Mouse (Mus musculus) stomach, postnatal 0 days (tissue): Measurements from ENCODE around the gene Rptor. TPM values are rescaled to one million over a fixed set of nuclear protein-coding genes. Genes with fewer than 3 reads are reported as not detected.

Experiments
- ATAC-seq: fragments of 200-750 bp; cut with Nextera tagmentation; 2 replicates; pipeline ENCODE4 v1.8.0; 2017; ENCODE audit not compliant: low FRiP score, low TSS enrichment
- DNase-seq: peaks from one replicate; pipeline ENCODE4 v3.0.0-alpha.2; 2016; ENCODE audit warnings: low spot score
- H3K27ac ChIP-seq: fragments of 300-500 bp; sonication (generic); replicated peaks from 2 replicates; pipeline ENCODE4 v1.5.1; 2014; ENCODE audit warnings: mild to moderate bottlenecking, control low read depth
- H3K27me3 ChIP-seq: fragments of 300-500 bp; sonication (generic); 2 replicates; pipeline ENCODE4 v1.6.1; 2014; ENCODE audit warnings: low read length; ENCODE audit not compliant: control insufficient read depth, insufficient read depth
- H3K36me3 ChIP-seq: fragments of 300-500 bp; sonication (generic); 2 replicates; pipeline ENCODE4 v1.6.1; 2014; ENCODE audit warnings: low read length, mixed read lengths; ENCODE audit not compliant: control insufficient read depth, insufficient read depth
- H3K4me1 ChIP-seq: fragments of 300-500 bp; sonication (generic); replicated peaks from 2 replicates; pipeline ENCODE4 v1.6.1; 2014; ENCODE audit warnings: antibody characterized with exemption; ENCODE audit not compliant: control insufficient read depth, insufficient read depth
- H3K4me2 ChIP-seq: fragments of 300-500 bp; sonication (generic); replicated peaks from 2 replicates; pipeline ENCODE4 v1.6.1; 2014; ENCODE audit warnings: low read depth, mild to moderate bottlenecking, control low read depth, moderate library complexity
- H3K4me3 ChIP-seq: fragments of 300-500 bp; sonication (generic); 2 replicates; pipeline ENCODE4 v1.5.1; 2014; ENCODE audit warnings: low read depth, low read length, control low read depth
- H3K9ac ChIP-seq: fragments of 300-500 bp; sonication (generic); 2 replicates; pipeline ENCODE4 v1.6.1; 2014; ENCODE audit warnings: mild to moderate bottlenecking, low read length, control low read depth, mixed read lengths
- H3K9me3 ChIP-seq: fragments of 300-500 bp; sonication (generic); 2 replicates; pipeline ENCODE4 v1.6.1; 2016; ENCODE audit warnings: low read length; ENCODE audit not compliant: control insufficient read depth
- CTCF ChIP-seq: IDR thresholded peaks from 2 replicates; pipeline ENCODE4 v1.5.1; 2016; ENCODE audit warnings: antibody characterized with exemption, low read depth, mild to moderate bottlenecking, moderate library complexity
- EP300 ChIP-seq: optimal IDR thresholded peaks from 2 replicates; pipeline ENCODE3; 2016; ENCODE audit warnings: antibody characterized with exemption
- WGBS: fragments of 180-500 bp; shearing (Covaris S2); extraction: QIAGEN DNeasy Blood & Tissue Kit; methylation state at CpG from one replicate; pipeline ENCODE4 v1.1.7; 2014; 5-methylcytosine and 5-hydroxymethylcytosine counted together
- polyA plus RNA-seq: library from polyadenylated mRNA; unstranded; fragments of >200 nt; fragmentation: Nextera tagmentation; extraction: Ambion mirVana; gene quantifications from 2 replicates; pipeline ENCODE4 v1.2.1, GENCODE M21; 2015

The Rptor gene
- polyA plus RNA-seq, 1 experiment from 2014 or later = 3.7 TPM

DNA sequence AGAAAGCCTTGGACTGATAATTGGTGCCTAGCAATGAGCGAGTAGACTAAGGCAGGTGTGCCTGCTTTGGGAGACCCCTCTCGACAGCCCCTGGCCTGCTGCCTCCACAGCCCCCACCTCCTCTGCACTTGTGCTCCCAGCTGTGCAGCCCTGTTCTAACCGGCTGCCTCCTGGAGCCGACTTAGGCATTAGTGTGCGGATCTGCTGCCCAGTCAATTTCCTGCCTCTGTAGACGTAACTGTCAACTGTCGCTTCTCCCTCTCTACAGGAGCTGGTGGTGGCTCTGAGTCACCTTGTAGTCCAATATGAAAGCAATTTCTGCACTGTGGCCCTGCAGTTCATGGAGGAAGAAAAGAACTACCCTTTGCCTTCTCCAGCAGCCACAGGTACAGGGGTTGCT is 253.3 kb downstream of the Rptor start:
- H3K9me3 ChIP-seq = no peaks in the 10 kb centered on the region
- no peak overlapping the region for H3K4me2 ChIP-seq
- WGBS = 77% methylated on average over 7 of the region's 7 CpGs
- peaks cover 15% of the 10 kb centered on the region for H3K36me3 ChIP-seq
- DNase-seq (no peak), ATAC-seq (no peak)
- no peaks in the 10 kb centered on the region for H3K27me3 ChIP-seq
- no peak overlapping the region for H3K27ac ChIP-seq
- no peak overlapping the region for H3K9ac ChIP-seq
- no peak overlapping the region for H3K4me3 ChIP-seq
- H3K4me1 ChIP-seq = no peaks in the 10 kb centered on the region
- TF ChIP-seq CTCF (no peak), EP300 (no peak)

GRCm38 (mm10) chr11:119862523-119863299 is 260.0 kb downstream of the Rptor start:
- Histone ChIP-seq H3K36me3 (peaks cover 3% of the 10 kb centered on the region; the same call in 1 of the 2 replicates), H3K4me1 (no peaks in the 10 kb centered on the region), H3K27me3 (no peaks in the 10 kb centered on the region), H3K4me3 (no peak overlapping the region), H3K9ac (no peak overlapping the region), H3K9me3 (no peaks in the 10 kb centered on the region), H3K4me2 (no peak overlapping the region), H3K27ac (no peak overlapping the region)
- 80% methylated on average over 8 of the region's 8 CpGs for WGBS
- ATAC-seq = no peak
- no peak for DNase-seq
- no peak for TF ChIP-seq CTCF
- no peak for TF ChIP-seq EP300

- H3K9ac ChIP-seq = no peak overlapping the region
- 50% methylated on average over 10 of the region's 10 CpGs for WGBS
- H3K4me3 ChIP-seq = no peak overlapping the region
- peak overlapping the region; percentile 18; the same call in 1 of the 2 replicates for H3K27ac ChIP-seq
- H3K36me3 ChIP-seq = no peaks in the 10 kb centered on the region; the same call in 1 of the 2 replicates
- H3K27me3 ChIP-seq = no peaks in the 10 kb centered on the region
- H3K9me3 ChIP-seq = no peaks in the 10 kb centered on the region
- DNase-seq = peak; percentile 70
- TF ChIP-seq EP300 = no peak
- no peak for TF ChIP-seq CTCF
- no peak overlapping the region for H3K4me2 ChIP-seq
- peak; percentile 90 for ATAC-seq
- no peaks in the 10 kb centered on the region for H3K4me1 ChIP-seq
These were observed 260.7 kb downstream of the Rptor start for GRCm38 (mm10) chr11:119863421-119863821.

GRCm38 (mm10) chr11:119866837-119867236 is 264.1 kb downstream of the Rptor start:
- no peak for DNase-seq
- Histone ChIP-seq H3K27me3 (no peaks in the 10 kb centered on the region), H3K9me3 (no peaks in the 10 kb centered on the region), H3K9ac (no peak overlapping the region), H3K27ac (no peak overlapping the region), H3K4me2 (no peak overlapping the region), H3K4me3 (no peak overlapping the region), H3K36me3 (peaks cover 2% of the 10 kb centered on the region; the same call in 1 of the 2 replicates), H3K4me1 (no peaks in the 10 kb centered on the region)
- 65% methylated on average over 6 of the region's 6 CpGs for WGBS
- TF ChIP-seq EP300 (no peak), CTCF (no peak)
- no peak for ATAC-seq

GRCm38 (mm10) chr11:119868138-119868537 is 265.4 kb downstream of the Rptor start:
- Histone ChIP-seq H3K36me3 (peaks cover 13% of the 10 kb centered on the region; the same call in 1 of the 2 replicates), H3K4me3 (no peak overlapping the region), H3K27ac (no peak overlapping the region; the same call in 1 of the 2 replicates), H3K27me3 (no peaks in the 10 kb centered on the region), H3K9ac (no peak overlapping the region), H3K4me1 (no peaks in the 10 kb centered on the region), H3K4me2 (no peak overlapping the region), H3K9me3 (no peaks in the 10 kb centered on the region)
- 49% methylated on average over 3 of the region's 3 CpGs for WGBS
- ATAC-seq = no peak
- TF ChIP-seq CTCF (no peak), EP300 (no peak)
- no peak for DNase-seq

- Histone ChIP-seq H3K4me1 (no peaks in the 10 kb centered on the region), H3K27ac (peak overlapping the region; percentile 83), H3K4me3 (no peak overlapping the region), H3K9ac (peak overlapping the region; percentile 45; the same call in 1 of the 2 replicates), H3K27me3 (no peaks in the 10 kb centered on the region), H3K9me3 (no peaks in the 10 kb centered on the region), H3K4me2 (no peak overlapping the region), H3K36me3 (peaks cover 15% of the 10 kb centered on the region; the same call in 1 of the 2 replicates)
- TF ChIP-seq CTCF (no peak), EP300 (no peak)
- no peak for DNase-seq
- no peak for ATAC-seq
- 66% methylated on average over 4 of the region's 4 CpGs for WGBS
These were observed 265.9 kb downstream of the Rptor start for GRCm38 (mm10) chr11:119868556-119868955.
